Mouse (Mus musculus) cerebellum, postnatal 14 days (tissue): ENCODE measurements around the gene Agfg1.
A peak's percentile ranks its signal among the peaks of the same experiment; 100 is the strongest.

ENCODE experiments used
- DNase-seq, 2 experiments: peaks; one replicate each; pipeline ENCODE4 v3.0.0; 2021; ENCODE audit warnings: mixed read lengths in 2 of 2

The Agfg1 gene

DNA sequence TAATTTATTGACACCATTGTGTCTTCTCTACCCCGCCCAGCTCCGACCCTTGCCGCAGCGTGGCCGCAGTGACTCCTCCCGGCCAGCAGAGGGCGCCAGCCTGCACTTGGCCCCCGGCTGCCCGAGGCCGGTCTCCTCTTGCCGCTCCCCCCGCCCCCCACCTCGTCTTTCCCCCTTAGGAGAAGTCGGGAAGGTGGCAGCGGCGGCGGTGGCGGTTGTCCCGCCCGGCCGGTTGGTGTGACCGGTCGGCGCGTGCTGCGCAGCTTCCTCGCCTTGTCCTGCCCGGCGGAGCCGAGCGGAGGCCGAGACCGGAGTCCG, at the start of gene Agfg1:
Gene Agfg1 (plus strand): TSS at position 188 of the 318 bp plus-strand sequence.
- peak; percentile 98 for DNase-seq

DNA sequence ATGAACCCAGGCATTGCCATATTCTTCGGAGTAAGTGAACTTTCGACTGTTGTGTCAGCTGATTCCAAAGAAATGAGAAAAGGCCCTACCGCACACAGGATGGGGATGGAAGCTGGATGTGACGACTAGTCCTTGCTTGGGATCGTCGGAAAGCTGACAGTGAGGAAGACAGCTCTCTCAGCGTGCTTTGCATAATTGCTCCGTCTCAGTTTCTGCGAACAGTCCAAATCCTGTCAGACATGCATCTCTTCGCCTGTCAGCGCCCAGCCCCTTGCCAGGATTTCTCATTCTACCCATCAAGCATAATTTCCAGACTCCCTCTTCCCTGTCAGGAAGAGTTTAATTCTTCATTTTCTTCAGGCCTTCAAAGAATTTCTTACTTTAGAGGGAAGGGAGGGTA, 48.2 kb upstream of the Agfg1 start:
- DNase-seq, result peak; percentile 16 to 20

DNA sequence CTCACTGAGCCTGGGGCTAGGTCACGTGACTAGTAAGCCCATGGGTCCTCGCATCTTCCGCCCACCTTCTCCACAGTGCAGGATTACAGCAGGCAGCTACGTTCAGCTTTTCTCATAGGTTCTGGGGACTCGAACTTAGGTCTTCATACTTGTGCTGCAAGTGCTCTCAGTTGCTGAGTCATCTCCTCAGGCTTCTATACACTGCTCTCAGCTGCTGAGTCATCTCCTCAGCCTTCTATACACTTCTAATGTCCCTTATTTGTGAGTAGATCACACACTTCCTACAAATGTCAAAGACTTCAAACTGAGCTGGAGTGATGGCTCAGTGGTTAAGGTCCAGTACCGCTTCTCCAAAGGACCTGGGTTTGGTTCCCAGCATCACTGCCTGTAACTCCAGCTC, 47.0 kb upstream of the Agfg1 start:
- DNase-seq, result no peak

DNA sequence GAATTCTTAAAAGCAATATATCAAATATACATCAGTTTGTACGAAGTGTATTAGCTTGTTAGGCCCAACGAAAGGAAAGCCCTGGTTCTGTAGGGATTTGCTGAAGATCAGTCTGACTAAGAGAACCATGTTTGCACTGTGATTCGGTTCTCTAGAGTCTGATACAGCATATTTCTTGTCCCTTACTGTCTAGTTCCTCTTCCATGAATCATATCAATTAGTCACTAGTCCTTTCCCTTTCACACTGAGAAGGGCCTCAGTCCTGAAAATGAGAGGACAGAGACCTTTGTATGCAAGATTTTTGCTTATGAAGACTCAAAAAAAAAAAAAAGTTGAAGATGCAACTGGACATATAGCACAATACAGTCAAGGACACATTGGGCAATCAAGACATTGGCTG, 46.2 kb upstream of the Agfg1 start:
- DNase-seq, result no peak

DNA sequence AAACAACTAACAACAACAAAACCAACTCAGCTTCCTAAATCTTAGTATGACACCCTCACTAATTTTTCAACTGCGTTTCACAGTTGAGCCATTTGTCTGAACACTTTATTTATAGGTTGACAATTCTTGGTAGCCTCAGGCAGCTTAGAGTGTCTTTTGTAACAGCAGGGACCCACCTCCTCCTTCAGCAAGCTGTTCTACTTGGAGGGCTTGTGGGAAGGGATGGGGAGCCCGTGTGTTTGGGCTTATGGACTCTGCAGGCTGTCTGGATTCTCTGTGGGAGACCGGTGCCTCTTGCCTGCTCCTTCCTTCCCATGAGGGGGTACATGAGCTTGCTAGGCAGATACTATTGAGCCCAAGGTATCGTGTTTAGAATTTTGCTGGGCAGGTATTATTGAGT, 45.3 kb upstream of the Agfg1 start:
- DNase-seq, result peak; percentile 14 to 45

DNA sequence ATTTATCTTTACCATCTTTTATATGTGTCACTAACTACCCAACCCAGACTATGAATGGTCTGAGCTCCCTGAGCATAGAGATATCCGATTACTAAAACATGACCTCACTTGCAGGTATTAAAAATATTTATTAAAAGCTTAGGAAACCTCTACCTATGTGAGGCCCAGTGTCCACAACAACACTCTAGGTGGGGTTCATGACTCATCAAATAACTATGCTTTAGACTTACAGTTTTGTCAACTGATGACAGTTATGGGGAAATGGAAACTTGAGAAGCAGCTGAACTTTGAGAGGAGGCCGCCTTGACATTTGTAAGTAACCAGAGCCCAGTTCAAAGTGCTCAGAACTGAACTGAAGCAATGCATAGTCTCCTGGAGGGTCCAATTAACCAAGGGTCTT, 44.1 kb upstream of the Agfg1 start:
- no peak for DNase-seq

DNA sequence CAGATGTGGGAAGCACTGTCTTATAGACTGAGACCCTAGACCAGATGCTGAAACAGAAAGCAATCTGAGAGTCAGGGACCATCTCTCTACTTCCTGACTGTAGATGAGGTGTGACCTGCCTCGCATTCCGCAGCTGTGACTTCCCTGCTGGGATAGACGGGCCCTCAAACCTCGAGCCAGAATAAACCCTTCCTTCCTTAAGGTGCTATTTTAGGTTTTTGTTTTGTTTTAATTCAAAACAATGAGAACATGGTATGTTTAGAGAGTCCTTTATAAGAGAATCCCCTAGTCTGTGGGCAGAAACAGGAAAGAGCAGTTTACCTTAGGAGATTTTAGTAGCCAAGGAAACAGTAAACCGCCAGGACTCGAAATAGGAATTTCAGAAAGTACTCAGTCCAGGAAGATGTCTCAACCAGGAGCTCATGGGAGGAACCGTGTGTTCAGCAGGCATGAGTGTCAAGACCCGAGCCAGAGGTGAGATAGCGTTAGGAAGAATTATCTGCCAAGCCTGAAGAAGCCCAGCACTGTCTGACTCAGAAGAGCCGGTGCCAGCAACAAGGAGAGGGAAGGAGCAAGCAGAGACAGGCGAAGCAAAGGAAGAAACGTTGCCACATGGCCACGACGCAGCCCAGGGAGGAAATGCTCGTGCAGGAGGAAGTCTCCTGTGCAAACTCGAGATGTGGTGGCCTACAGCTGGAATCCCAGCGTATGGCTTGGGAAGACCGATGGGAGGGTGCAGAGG, 43.4 kb upstream of the Agfg1 start:
- no peak for DNase-seq

DNA sequence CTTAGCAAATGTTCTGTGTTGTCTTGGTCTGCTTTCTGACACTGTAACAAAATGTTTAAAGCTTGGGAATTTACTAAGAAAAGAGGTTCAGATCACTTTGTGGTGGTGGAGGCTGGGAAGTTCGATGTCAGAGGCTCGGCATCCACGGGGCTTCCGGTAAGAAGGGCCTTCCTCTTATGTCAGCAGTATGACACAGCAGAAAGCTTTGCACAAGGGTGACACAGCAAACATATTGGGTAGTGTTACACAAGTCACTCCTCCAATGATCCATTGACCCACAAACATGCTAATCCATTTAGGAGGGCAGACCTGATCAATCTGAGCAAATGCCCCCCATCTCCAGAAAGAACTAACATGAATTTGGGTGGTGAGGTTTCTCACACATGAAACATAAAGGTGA, 42.2 kb upstream of the Agfg1 start:
- DNase-seq, result no peak

DNA sequence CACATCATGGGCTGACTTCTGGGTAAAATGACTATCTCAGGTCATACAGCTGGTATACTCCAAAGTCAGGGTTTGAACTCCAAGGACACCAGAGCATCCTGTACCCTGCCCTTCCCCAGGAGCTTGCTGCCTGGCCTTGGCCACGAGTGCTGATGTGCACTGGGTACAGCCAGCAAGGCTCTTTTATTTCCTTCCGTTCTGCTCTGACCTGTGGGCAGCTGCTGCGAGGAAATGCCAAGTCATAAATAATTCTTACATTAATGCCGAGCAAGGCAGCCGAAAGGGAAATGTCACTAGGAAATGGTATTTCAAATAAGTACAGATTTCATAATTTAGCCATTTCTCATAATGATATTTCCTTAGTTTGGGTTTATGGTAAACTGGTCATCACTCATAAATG, 41.0 kb upstream of the Agfg1 start:
- DNase-seq, result no peak

DNA sequence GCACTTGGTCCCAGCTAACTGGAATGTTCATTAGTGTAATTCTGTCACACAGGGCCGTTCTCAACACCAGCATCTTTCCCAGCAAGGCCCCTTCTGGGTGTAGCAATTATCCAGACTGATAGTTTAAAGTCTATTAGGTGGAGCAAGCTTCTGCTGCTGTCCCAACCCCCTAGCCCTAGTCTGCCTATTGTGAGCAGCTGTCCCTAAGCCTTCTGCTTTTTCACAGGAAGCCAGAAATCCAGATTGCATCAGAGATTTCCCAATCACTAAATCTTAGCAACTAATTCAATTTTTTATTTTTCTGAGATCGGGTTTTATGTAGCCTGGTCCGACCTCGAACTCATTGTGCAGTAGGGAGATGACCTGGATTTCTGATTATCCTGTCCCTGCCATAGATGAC, 40.4 kb upstream of the Agfg1 start:
- DNase-seq, result no peak

DNA sequence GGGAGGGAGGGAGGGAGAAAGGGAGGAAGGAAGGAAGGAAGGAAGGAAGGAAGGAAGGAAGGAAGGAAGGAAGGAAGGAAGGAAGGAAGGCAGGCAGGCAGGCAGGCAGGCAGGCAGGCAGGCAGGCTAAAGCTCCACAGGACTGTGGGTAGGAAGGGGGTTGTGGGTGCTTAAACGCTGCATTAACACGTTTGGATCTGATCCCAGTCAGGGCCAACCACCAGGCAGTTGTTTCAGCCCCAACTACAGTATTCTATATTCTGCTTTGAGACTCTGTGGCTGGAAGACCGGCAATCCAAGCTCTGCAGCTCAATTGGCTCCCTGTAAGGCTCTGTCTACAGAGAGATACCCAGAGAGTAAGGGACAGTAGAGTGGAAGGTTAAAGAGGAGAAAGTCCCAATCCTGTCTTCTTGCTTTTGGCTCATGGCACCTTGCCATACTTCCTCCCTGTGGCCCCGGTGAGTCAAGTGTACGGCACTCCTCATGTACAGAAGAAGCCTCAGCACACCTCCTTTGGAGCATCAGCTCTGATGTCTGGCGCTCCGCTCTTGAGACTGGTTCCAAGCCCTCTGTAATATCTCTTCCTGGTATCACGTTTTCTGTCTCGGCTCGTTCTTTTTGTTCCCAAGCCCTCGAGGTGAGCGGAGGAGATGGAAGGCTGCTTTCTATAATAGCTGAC, 38.0 kb upstream of the Agfg1 start:
- peak; percentile 29 to 32 for DNase-seq

DNA sequence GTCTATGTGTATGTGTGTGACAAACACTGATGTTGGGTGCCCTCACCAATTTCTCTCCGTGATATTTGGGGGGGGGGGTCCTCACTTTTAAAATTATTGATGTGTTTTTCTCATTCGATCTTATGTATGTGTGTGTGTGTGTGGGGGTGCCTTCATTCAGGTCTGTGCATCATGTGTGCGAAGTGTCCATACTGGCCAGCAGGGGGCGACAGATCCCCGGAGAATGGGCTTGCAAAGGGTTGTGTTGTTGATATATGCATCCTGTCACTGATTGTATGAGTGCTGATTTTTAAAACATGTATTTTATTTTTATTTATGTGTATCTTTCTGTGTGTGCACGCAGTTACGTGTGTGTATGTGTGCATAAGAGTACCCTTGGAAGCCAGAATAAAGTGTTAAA, 35.7 kb upstream of the Agfg1 start:
- DNase-seq, result peak in 1 of 2 experiments; percentile 17

DNA sequence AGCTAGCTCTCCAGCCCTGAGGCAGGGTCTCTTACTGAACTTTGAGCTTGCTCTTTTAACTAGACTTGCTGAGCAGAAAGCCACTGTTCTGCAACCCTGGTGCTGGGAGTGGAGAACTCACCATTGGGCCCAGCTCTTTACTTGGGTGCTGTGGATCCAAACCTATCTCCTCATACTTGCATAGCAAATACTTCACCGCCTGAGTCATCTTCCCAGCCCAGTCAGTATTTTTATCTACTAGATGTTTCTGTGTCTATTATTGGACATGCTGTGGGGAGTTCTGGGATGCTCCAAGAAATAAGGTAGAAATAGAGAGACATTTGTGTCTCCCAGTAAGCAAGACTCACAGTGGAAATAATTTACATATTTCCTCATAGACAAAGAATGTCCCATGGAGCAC, 35.2 kb upstream of the Agfg1 start:
- no peak for DNase-seq

DNA sequence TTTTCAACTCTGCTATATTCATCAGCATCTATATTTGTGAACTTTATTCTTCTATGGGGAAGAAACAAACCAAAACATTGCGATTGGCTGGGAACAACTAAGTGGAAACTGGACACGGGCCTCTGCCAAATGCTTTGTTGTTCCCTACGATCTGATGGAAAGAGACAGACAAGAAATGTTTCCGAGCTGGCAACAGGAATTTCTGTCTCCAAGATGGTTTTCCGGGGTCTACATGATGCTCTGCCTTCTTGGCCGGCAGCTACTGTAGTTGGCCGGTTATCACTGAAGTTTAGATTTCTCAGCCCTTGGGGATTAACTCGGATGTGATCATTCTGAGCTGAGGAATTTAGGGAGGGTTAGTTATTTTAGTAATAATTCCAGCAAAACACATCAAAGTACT, 32.9 kb upstream of the Agfg1 start:
- DNase-seq, result no peak

DNA sequence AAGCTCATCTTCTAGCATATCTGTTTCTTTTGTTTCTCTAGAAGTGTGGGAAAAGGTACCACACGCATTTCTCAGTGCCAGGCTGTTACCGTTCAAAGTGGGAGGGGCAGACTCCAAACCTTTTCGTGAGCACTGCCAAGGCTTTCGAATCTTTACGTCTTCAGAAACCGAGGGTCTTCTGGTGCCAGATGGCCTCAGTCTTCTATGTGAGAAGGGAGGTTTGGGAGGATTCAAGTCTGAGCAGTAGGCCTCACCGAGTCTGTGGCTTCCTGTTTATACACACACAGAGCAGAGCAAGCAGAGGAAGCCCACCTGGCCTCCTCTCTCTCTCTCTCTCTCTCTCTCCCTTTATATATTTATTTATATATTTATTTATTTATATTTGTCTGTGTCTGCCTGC, 32.1 kb upstream of the Agfg1 start:
- no peak for DNase-seq

DNA sequence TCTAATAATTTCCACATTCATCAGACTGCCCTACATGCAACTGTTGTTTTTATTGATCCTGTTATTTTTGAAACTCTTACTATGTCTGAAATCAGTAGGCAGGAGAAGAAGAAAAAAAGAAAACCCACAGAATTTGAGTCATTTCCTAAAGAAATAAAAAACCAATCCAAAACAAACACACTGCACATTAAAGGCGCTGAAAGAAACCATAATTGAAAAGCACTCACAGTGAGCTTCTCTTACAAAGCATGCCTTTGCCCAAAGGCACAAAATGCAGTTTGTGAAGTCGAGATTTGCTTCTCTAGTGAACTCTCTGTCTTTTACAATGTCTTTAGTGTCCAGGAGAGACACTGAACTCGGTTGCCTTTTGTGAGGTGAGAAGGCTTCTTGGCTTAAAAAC, 30.7 kb upstream of the Agfg1 start:
- DNase-seq, result no peak

DNA sequence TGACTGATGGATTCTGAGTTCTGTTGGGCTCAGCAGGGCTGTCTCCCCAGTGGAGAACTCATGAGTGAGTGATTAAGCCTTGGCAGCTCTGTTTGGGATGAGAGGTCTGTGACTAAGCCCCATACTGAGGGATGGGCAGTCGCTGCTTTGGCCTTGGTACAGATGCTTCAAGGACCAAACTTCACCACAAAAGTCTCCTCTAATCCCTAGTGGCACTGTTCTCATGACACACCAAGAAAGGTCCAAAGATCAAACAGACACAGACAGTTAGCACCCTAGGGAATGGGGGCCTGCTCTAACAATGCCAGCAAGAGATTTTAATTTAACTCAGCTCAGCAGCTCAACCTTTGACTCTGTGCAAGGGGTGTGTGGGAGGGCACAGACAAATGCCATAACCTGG, 27.5 kb upstream of the Agfg1 start:
- DNase-seq, result no peak

DNA sequence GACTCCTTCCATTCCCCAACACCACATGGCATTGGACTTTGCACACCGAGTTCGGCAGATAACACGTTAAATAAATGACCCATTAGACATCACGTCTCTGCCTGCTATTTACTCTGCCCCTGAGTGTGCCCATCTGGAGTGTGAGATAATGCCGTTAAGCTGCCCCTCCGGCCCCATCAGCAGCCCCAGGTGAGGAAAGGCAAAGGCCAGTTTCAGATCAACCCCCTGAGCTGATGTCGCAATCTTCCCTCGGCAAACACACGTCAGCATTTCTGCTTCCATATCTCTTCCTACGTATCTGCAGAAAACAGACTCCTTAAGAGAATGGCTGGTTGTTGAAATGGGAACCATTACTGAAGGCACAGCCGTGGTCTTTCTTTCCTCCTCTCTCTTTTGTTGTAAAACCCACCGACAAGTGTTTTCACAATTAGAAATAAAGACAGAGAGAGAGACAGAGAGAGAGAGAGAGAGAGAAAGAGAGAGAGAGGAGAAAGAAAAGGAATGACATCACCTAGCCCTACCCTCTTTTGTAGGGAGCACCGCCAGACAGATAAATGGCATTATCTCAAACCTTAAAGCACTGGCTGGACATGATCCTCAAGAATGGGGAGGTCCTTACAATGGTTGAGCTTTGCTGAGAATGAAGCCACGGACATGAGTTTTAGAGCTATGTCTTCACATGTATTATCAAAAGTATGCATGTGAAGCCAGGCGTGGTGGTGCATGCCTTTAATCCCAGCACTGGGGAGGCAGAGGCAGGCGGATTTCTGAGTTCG, 23.2 kb upstream of the Agfg1 start:
- DNase-seq, result no peak

DNA sequence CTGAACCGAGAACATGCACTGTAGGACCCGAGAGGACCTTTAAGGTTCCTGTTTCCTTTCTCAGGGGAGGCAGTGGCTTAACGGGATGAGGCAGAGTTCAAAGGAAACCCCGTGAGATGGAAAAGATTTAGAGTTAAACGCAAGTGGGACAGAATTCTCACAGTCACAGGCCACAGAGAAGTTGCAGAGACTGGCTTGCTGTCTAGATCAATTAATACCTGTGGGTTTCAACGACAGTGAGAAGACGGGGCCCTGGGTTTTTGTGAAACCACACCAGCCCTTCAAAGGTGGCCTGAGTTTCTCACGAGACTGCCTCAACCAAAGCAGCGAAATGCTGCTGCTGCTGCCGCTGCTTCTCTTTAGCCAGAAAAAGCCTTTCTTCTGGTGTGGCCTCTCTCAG, 19.9 kb upstream of the Agfg1 start:
- DNase-seq, result no peak

DNA sequence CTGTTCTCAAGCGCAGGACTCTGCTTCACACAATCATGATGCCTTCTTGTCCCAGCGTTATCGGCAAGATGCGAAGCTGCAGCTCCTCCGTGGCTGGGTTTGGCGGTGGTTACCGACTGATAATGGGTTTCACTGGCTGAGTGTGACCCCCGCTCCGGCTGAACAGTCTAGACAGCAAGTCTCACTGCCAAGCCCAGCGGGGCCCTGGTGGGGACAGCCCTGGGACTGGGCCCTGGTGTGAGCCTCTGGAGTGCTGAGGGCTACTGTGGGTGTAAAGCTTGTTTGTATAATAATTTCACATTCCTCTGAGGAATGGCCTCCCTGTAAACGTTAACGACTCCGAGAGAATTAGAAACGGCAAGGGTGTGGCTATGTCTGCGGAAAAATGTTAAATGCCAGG, 19.1 kb upstream of the Agfg1 start:
- no peak for DNase-seq

DNA sequence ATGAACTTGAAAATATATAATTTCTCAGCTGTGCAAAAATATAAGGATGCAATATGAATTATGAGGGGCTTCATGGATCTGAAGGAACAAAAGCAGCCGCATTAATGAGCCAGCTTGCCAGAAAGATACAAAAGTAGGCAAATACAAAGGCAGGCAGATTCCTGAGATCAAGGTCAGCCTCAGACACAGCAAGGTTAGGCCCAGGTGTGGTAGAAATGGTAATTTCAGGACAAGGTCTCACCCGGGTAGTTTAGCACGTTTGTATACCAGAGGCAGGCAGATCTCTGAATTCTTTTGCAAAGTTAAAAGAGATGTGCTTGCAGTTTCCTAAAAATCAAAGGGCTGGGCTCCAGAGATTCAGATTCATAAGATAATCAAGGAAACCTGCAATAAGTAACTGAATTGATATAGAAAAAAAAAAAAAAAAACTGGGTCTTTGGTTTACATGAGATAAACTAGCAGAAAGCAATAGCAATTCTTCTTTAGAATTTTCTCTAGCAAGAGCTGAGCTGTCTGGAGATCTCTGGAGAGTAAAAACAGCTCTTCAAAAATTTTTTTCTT, 18.6 kb upstream of the Agfg1 start:
- no peak for DNase-seq

DNA sequence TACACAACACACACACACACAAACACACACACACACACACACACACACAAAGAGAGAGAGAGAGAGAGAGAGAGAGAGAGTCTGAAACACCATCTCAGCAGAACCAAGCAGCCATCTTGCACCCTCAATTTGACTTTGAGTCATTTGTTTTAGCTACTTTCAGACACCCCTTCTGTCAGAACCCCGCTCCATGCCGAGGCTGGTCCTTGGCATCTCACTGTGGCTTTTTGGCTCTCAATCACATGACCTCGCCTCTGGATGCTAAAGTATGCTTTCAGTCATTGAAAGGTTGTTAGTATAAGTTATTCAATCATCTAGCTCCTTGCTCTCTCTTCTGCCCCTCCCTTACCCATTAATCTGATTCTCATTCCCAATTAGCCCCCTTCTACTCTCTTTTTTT, 17.4 kb upstream of the Agfg1 start:
- DNase-seq, result no peak

DNA sequence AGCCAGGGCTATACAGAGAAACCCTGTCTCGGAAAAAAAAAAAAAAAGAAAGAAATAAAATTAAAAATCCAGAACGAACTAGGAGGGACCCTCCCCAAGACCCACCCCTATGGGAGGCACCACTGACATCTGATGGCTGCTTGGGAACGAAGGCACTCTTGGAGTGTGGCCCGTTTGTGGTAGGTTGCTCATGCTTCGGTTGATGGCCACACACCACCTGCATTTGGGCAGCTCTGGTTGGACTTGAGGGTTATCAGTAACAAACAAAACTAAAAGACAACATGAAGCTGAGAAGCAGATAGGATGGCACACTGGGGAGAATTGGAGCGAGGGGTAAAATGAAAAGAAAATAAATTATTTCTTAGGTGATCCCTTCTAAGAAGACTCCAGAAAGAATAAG, 15.1 kb upstream of the Agfg1 start:
- DNase-seq, result no peak

DNA sequence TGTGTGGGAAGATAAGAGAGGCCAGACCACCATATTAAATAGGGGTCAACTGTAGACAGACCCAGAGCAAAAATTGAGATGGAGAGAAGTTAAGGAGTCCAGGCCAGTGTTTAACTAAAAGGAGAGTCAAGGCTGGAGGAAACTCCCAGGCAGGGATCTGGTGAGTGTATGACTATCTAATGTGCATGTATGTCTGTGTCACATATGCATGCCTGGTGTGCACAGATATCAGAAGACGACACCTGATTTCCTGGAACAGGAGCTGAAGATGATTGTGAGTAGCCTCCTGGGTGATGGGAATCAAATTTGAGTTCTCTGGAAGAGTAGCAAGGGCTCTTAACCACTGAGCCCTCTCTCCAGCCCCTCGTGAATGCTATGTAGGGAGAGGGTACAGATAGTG, 14.0 kb upstream of the Agfg1 start:
- no peak for DNase-seq
